Mouse (Mus musculus) bone marrow macrophage, adult 2 months (primary cell): ENCODE data around the gene Med12l.

Experiments used
- CTCF ChIP-seq: IDR thresholded peaks from 2 replicates; pipeline ENCODE4 v1.5.1; 2012; ENCODE audit warnings: low read depth, mild to moderate bottlenecking, low read length, moderate library complexity
- POLR2A ChIP-seq: IDR thresholded peaks from 2 replicates; pipeline ENCODE4 v1.6.1; 2012; ENCODE audit warnings: mild to moderate bottlenecking, low read depth, low read length, borderline replicate concordance

DNA sequence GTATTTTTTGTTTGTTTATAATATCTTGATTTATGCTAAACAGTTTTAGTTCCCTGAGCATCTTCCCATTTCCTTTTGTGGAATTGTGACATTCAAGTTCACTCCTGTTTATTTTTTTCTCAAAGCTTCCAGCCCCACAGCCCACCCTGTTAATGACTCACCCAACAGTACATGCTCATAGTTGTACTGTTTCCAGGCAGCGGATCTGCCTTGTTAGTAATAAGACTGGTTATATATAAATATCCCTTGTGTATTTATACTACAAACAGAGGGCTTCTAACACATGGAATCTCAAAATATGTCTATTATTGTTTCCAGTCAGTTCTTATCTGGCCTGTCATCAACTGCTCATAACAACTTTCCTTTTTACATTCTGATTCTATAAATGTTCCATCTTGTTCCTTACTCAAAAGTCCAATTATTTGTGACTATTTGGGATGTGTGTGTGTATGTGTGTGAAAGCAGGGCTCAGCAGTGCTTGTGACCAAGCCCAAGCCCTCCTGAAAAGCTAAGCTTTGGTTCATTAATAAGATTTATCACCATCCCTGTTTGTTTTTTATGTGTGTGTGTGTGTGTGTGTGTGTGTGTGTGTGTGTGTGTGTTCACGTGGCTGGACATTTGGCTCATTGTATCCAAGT, 161.9 kb downstream of the Med12l start:
- TF ChIP-seq POLR2A (no peak), CTCF (no peak)
